Mouse (Mus musculus): ENCODE data around the gene Amhr2. TPM values are rescaled to one million over a fixed set of nuclear protein-coding genes. Genes with fewer than 3 reads are reported as not detected.

The Amhr2 gene
- total RNA-seq (2014; fragmentation: Nextera tagmentation) = not detected in 2 replicates
- not detected in 2 replicates for total RNA-seq (2017)

DNA sequence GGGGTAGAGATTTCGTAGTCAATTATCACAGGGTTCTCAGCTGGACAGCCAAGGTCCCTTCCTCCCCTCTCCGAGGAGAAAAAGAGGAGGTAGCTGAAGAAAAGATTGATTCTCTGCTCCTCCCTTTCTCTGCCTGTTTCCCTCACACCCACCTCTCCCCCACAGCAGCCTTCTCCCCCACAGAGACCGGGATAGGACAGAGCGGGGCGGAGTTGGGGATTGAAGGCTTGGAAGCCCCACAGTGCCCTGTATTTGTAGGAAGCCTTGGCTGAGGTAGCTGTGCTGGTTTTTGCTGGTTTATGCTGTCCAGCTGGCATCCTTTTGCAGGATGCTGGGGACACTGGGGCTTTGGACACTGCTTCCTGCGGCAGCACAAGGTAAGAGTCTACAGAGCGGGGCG lies at the start of gene Amhr2:
Gene Amhr2, plus strand, starts transcription at position 222 of the 400 bp plus-strand sequence.
- ATAC-seq (replicated peaks; ENCODE audit: poor library complexity, severe bottlenecking) = no peak

DNA sequence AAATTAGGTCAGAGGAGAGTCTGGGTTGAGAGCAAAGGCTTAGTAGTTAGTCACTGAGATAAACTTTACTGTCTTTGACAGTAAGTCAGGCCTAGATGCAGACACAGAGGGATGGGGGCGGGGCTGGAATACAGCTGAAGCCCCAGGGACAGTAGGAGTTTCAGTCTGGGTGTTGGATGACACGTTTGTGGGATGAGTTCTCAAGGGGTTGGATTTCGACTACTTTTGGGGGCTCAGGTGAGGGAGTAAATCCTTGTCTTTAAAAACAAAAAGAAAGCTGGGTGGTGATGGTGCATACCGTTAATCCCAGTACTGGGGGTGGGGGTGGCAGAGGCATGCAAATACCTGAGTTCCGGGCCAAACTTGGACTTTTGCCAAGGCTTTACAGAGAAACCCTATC lies 46.5 kb upstream of the Amhr2 start:
- no peak for ATAC-seq (replicated peaks; ENCODE audit: poor library complexity, severe bottlenecking)

DNA sequence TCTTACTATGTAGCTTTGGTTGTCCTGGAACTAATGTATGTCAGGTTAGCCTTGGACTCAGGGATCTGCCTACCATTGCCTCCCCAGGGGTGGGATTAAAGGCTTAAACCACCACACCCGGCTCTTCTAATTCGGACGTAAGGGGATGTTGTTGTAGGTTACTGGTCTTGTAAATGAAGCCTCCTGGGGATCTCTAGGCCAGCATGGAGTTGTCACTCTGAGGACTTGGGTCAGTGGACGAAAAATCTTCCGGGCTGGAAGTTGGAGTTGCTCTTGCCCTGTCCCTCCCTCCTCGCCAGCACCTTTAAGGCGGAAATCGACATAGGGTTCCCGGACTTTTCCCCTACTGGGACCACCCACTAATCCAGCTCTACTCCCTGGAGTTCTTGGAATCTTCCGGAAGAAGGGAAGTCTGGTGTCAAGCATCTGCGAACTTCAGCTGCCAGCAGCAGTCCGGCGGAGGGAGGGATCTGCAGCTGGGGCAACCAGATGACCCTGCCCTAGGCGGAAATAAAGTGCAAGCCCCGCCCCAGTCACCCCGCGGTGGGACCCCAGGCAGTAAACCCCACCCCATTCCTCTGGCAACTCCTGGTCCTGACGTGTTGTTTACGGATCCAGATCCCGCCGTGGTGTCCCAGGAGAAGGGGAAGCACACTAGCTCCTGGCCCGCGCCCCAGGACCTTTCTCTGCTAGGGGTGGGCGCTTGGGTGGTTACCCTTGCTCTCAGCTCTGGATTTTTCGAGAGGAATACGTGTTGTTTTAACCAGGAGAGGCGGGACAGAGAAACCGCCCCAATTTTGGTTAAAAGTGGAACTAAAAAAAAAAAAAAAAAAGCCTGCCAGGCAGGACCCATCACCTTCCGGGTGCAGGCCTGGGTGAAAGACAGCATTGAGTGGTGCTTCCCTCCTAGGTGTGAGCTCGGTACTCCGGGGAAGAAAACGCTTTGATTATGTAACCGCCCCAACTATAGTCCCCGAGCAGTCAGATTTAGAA lies 45.6 kb upstream of the Amhr2 start:
- peak; percentile 96 for ATAC-seq (replicated peaks; ENCODE audit: poor library complexity, severe bottlenecking)

DNA sequence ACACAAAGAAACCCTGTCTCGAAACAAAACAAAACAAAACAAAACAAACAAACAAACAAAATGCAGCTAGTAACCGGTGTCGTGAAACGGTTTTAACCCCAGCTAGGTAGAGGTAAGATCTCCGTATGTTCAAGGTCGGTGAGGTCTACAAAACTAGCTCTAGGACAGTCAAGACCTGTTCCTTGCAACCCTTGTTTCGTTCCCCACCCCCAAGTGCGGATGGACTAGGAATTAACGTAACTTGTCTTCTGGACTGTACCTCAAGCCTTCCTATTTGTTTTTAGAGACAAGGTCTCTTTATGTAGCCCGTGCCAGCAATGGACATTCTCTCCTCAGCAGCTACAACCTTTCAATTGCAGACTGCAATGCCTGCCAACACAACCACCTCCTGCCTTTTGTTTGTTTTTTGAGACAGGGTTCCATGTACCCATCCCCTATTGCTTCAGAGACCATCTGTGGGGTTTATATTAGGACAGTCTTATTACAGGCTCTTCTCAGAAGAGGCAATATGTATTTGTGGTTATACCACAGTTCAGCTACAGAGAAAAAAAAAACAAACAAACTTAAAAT lies 44.6 kb upstream of the Amhr2 start:
- no peak for ATAC-seq (replicated peaks; ENCODE audit: poor library complexity, severe bottlenecking)

DNA sequence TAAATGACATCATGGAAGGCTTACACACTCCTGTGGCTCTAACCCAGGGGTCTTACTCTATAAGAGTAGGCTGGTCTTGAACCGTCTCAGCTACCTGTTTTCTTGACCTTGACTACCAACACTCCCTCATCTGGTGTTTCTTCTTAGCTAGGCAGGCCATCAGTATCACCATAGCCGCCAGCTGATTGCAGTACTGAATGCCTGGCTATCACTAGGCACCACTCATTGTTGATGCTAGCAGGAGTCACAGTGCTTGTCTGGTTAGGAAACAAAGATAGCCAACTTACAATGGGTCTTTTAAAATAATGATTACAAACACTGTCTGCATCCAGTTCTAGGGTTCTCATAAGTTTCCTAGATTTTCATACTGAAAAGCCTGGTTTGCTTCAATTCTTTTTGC lies 43.9 kb upstream of the Amhr2 start:
- no peak for ATAC-seq (replicated peaks; ENCODE audit: poor library complexity, severe bottlenecking)

DNA sequence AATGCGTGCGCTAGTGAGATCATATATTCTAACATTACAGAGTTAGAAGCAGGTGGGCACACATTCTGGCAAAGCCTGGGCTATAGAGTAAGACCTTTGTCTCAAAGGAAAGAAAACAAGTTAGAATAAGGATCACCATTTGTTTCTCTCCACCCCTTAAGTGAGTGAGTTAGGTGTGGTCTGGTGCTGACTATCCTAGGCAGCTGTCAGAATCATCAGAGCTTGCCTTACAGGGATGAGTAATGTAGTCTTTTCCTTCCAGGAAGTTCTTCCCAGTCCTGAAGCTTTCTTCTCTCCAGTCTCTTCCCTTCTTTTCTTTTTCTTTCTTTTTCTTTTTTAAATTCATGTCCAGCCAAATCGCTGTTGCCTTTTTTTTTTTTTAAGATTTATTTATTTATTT lies 43.0 kb upstream of the Amhr2 start:
- ATAC-seq (replicated peaks; ENCODE audit: poor library complexity, severe bottlenecking) = no peak

DNA sequence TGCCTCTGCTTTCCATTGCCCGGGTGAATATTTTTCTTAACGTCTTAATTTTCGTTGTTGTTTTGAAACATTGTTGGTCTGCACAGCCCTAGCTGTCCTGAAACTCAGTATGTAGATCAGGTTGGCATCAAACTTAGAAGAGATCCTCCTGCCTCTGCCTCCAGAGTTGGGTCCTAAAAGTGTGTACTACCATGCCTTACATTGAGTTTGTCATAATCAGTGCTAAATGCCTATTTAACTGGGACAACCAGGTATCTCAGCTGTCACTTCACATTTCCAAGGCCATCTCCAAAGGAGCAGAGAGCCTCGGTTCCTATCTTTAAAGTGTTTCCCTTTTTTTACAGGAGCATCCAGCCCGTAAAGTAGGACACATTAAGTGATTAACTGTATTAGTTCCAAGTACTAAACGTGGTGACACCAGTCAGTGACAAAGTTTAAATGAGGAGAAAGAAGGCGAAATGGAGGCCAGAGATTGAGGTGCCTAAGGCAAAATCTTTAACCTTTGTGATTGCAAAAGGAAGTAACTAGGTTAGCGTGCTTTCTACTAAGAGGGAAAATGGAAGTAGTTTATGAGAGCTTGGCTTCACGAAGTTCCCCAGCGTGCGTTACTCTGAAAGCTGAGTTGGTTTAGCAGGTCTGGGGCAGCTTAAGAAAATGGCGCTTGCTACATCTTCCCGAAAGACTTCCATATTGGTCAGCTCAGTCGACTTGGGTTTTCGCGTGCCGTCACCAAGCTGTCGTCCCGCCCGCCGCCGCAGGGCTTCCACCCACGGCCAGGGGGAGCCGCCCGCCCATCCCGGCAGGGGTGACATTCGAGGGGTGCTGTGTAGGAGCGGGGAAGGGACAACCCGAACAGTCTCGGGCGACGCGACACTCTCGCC lies 40.3 kb upstream of the Amhr2 start:
- ATAC-seq (replicated peaks; ENCODE audit: poor library complexity, severe bottlenecking) = peak; percentile 45; the same call in 1 of the 2 replicates

DNA sequence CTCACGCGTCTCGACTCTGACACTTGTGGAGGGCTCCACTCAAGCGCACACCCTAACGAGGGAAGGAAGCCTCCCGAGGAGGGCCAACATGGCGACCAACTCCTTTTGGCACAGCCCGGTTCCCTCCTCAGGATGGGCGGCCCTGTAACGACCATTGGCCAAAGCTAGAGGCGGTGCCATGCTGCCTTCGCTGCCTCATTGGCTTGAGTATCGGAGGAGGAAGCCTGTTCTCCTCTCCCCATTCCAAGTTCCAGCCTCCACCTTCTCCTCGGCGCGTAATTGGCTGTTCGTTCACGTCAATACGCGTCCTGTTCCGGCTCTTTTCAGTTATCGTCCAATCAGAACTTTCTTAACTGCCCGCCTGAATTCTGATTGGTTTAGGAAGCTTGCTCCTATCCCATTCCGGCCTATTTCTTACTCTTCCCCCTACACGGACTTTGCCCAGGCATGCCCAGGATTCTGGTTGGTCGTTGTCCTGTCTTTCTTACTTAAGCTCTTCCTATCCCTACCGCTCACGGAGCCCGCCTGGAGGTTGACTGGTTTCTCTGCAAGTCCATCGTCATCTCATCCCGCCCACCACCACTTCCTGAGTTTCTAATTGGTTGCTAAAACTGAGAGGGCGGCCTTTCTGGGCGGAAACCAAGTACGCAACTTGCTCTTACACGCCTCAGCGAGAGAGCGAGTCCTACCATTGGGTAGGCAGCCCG lies 39.5 kb upstream of the Amhr2 start, which contains the start of gene Sp1:
Gene Sp1, plus strand, starts transcription at position 655 of the 707 bp plus-strand sequence.
- peak; percentile 73 for ATAC-seq (replicated peaks; ENCODE audit: poor library complexity, severe bottlenecking)

DNA sequence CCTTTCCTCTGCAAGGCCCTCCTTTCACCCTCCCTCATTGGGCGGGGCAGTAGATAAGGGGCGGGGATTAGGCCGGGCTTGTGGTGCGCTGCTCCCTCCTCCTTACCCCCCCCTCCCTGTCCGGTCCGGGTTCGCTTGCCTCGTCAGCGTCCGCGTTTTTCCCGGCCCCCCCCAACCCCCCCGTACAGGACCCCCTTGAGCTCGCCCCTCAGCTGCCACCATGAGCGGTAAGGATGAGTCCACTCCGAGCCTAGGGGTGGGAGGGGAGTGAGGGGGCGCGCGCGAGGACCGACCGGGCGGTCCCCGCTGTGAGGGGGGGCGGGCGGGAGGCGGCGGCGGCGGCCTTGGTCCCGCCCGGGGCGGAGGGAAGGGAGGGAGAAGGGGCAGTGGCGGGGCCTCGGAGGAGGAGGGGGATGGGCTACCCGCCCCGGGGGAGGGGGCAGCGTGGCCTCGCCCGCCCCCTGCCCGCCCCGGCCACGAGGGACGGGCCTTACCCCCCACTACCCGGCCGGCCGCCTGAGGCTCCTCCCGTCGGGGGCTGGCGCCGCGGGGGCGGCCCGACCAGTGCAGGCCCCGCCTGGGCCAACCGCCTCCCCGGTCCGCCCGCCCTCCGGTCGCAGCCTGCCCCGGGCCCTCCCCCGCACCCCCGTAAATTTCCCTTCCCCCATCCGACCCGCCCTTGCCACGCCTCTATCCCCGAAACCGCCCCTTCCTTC lies 38.8 kb upstream of the Amhr2 start:
- ATAC-seq (replicated peaks; ENCODE audit: poor library complexity, severe bottlenecking) = peak; percentile 17

DNA sequence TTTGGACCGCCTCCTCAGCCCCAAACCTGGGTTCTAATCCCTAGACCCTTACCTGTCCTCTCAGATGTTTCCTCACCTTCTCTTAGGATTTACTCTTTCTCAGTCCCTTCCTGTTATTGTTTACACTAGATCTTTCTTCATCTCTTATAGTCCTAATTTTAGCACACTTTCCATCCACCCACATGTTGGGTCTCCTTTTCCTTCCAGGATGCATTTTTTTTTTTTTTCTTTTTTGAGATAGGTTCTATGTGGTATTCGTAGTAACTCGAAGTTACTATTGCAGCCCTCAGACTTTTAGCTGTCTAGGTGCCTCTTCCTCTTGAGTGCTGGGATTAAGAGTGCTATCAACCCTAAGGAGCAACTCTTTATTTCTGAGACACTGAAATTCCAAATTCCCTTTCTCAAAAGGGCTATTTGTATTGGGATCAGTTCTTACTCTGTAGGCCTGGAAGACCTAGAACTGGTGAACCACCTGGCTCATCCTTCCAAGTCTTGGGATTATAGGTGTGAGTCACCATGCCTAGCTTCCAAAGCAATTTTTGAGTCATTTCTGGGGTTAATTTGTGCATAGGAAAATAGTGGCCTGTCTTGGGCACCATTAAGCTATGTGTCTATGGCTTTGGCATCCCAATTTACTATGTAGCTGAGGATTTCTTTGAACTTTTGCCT lies 38.1 kb upstream of the Amhr2 start:
- ATAC-seq (replicated peaks; ENCODE audit: poor library complexity, severe bottlenecking) = no peak

DNA sequence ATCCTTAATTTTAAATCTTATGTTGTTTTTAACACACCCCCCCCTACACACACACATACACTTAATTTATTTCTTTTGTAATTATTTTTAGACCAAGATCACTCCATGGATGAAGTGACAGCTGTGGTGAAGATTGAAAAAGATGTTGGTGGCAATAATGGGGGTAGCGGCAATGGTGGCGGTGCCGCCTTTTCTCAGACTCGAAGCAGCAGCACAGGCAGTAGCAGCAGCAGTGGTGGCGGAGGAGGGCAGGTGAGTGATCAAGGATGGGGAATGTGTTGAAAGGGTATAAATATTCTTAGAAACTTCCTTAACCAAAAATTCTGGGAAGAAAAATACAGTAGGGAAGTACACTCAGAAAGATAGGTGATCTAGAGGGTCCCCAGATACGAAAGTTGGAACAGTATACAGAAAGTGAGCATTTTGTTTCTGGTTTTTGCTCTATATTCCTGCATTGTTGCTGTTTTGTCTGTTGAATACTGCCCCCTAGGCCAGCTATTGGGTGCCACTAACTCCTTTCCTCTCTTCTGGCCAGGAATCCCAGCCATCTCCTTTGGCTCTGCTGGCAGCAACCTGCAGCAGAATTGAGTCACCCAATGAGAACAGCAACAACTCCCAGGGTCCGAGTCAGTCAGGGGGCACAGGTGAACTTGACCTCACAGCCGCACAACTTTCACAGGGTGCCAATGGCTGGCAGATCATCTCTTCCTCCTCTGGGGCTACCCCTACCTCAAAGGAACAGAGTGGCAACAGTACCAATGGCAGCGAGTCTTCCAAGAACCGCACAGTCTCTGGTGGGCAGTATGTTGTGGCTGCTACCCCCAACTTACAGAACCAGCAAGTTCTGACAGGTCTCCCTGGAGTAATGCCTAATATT lies 37.2 kb upstream of the Amhr2 start:
- ATAC-seq (replicated peaks; ENCODE audit: poor library complexity, severe bottlenecking) = no peak

DNA sequence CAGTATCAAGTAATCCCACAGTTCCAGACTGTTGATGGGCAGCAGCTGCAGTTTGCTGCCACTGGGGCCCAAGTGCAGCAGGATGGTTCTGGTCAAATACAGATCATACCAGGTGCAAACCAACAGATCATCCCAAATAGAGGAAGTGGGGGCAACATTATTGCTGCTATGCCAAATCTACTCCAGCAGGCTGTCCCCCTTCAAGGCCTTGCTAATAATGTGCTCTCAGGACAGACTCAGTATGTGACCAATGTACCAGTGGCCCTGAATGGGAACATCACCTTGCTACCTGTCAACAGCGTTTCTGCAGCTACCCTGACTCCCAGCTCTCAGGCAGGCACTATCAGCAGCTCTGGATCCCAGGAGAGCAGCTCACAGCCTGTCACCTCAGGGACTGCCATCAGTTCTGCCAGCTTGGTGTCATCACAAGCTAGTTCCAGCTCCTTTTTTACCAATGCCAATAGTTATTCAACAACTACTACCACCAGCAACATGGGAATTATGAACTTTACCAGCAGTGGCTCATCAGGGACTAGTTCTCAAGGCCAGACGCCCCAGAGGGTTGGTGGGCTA lies 36.5 kb upstream of the Amhr2 start:
- no peak for ATAC-seq (replicated peaks; ENCODE audit: poor library complexity, severe bottlenecking)

DNA sequence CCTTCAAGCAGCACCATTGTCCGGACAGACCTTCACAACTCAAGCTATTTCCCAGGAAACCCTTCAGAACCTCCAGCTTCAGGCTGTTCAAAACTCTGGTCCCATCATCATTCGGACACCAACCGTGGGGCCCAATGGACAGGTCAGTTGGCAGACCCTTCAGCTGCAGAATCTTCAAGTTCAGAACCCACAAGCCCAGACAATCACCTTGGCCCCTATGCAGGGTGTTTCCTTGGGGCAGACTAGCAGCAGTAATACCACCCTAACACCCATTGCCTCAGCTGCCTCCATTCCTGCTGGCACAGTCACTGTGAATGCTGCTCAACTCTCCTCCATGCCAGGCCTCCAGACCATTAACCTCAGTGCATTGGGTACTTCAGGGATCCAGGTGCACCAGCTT lies 35.9 kb upstream of the Amhr2 start:
- no peak for ATAC-seq (replicated peaks; ENCODE audit: poor library complexity, severe bottlenecking)

DNA sequence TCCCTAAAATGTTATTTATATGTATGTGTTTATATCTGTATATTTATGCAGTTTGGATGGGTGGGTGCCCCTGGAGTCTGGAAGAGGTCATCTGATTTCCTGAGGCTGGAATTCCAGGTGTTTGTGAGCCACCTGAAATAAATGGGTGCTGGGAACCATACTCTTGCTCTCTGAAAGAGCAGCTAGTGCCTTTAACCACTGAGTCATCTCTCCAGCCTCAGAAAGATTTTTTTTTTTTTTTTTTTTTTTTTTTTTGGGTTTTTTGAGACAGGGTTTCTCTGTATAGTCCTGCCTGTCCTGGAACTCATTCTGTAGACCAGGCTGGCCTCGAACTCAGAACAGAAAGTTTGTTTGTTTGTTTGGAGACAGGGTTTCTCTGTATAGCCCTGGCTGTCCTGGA lies 34.1 kb upstream of the Amhr2 start:
- no peak for ATAC-seq (replicated peaks; ENCODE audit: poor library complexity, severe bottlenecking)

DNA sequence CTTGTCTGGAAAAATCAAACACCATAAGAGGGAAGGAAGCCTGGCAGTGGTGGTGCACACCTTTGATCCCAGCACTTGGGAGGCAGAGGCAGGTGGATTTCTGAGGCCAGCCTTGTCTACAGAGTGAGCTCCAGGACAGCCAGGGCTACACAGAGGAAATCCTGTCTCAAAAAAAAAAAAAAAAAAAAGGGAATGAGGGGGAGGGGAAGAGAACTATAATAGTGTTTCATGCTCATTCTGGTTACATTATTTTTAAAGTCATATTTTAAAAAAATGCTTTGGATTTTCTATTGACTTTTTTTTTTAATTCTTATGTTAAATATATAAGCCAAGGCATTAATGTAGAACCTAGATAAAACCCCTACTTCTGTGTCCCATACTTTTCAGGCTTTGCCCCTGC lies 31.5 kb upstream of the Amhr2 start:
- ATAC-seq (replicated peaks; ENCODE audit: poor library complexity, severe bottlenecking) = no peak

DNA sequence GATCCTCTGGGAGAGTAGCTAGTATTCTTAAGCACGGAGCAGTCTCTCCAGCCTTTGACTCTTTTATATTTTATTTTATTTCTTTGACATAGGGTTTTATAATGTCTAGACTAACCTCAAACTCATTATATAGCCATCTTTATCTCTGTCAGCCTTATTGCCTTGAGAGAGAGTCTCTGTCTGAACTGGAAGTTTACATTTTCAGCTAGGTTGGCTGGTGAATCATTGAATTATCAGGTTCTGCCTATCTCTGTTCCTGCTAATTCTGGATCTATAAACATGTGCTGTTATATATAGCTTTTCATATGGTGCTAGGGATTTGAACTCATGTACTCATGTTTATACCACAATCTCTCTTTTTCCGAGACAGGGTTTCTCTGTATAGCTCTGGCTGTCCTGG lies 27.6 kb upstream of the Amhr2 start:
- ATAC-seq (replicated peaks; ENCODE audit: poor library complexity, severe bottlenecking) = no peak

DNA sequence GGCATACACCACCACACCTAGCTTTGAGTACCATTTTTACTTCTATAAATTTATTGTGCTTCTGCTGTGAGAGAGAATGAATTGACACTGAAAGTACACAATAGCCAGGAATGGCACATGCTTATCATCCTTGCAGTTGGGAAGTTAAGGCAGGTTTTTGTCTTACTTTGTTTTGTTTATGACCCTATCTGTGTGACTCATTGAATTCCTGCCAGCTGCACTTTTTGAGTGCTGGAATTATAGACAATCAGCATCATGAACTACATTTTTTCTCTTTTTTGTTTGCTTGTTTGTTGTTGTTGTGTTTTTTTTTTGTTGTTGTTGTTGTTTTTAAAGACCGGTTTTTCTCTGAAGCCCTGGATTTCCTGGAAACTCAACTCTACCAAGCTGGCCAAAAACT lies 24.2 kb upstream of the Amhr2 start:
- no peak for ATAC-seq (replicated peaks; ENCODE audit: poor library complexity, severe bottlenecking)

DNA sequence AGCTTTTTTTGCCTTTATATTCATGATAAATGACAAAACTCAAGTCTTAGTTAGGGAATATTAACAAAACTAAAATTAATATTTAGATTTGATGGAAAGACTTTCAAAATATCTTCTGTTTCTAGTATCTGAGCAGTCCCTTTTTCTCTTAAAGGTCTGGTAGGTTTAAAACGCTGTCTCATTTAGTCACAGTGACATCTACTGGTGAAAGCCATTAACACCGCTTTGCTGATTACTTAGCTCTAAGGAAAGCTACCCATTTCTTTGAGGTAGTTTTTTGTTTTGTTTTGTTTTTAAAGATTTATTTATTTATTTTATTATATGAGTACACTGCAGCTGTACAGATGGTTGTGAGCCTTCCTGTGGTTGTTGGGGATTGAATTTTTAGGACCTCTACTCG lies 23.7 kb upstream of the Amhr2 start:
- ATAC-seq (replicated peaks; ENCODE audit: poor library complexity, severe bottlenecking) = peak; percentile 66
